Mouse (Mus musculus) midbrain, postnatal 0 days (tissue): Measurements from ENCODE around the gene Sall1. TPM values are rescaled to one million over a fixed set of nuclear protein-coding genes. Genes with fewer than 3 reads are reported as not detected.

Source experiments
- ATAC-seq: fragments of 200-750 bp; cut with Nextera tagmentation; 2 replicates; pipeline ENCODE4 v1.8.0; 2017; ENCODE audit warnings: moderate number of reproducible peaks, mild to moderate bottlenecking, moderate TSS enrichment, moderate library complexity; ENCODE audit not compliant: low FRiP score
- DNase-seq: peaks from one replicate; pipeline ENCODE4 v3.0.0-alpha.2; 2015; ENCODE audit warnings: low spot score
- H3K27ac ChIP-seq: fragments of 300-500 bp; sonication (generic); 2 replicates; pipeline ENCODE4 v1.5.1; 2014; ENCODE audit warnings: low read depth, mild to moderate bottlenecking, low read length, mixed read lengths
- H3K27me3 ChIP-seq: fragments of 300-500 bp; sonication (generic); 2 replicates; pipeline ENCODE4 v1.6.1; 2014; ENCODE audit warnings: low read length, control low read depth, mixed read lengths; ENCODE audit not compliant: insufficient read depth
- H3K36me3 ChIP-seq: fragments of 300-500 bp; sonication (generic); 2 replicates; pipeline ENCODE4 v1.6.1; 2014; ENCODE audit warnings: low read length, control low read depth, mixed read lengths; ENCODE audit not compliant: insufficient read depth
- H3K4me1 ChIP-seq: fragments of 300-500 bp; sonication (generic); 2 replicates; pipeline ENCODE4 v1.6.1; 2014; ENCODE audit warnings: mild to moderate bottlenecking, control low read depth, antibody characterized with exemption, low read length, mixed read lengths; ENCODE audit not compliant: insufficient read depth
- H3K4me2 ChIP-seq: fragments of 300-500 bp; sonication (generic); 2 replicates; pipeline ENCODE4 v1.6.1; 2014; ENCODE audit warnings: low read depth, mild to moderate bottlenecking, low read length, mixed read lengths; ENCODE audit not compliant: poor library complexity, severe bottlenecking
- H3K4me3 ChIP-seq: fragments of 300-500 bp; sonication (generic); 2 replicates; pipeline ENCODE4 v1.5.1; 2014; ENCODE audit warnings: low read depth, mild to moderate bottlenecking, low read length, moderate library complexity
- H3K9ac ChIP-seq: fragments of 300-500 bp; sonication (generic); replicated peaks from 2 replicates; pipeline ENCODE4 v1.6.1; 2014; ENCODE audit warnings: mild to moderate bottlenecking, low read length, moderate library complexity, mixed read lengths; ENCODE audit not compliant: poor library complexity, severe bottlenecking
- H3K9me3 ChIP-seq: fragments of 300-500 bp; sonication (generic); 2 replicates; pipeline ENCODE4 v1.6.1; 2016; ENCODE audit warnings: low read length, control low read depth
- CTCF ChIP-seq: IDR thresholded peaks from 2 replicates; pipeline ENCODE4 v1.5.1; 2016; ENCODE audit warnings: antibody characterized with exemption, mild to moderate bottlenecking
- WGBS: fragments of 180-500 bp; shearing (Covaris S2); extraction: QIAGEN DNeasy Blood & Tissue Kit; methylation state at CpG from one replicate; pipeline ENCODE4 v1.1.7; 2014; 5-methylcytosine and 5-hydroxymethylcytosine counted together
- polyA plus RNA-seq: library from polyadenylated mRNA; unstranded; fragments of >200 nt; fragmentation: Nextera tagmentation; extraction: Ambion mirVana; gene quantifications from 2 replicates; pipeline ENCODE4 v1.2.1, GENCODE M21; 2015
- total RNA-seq: library from RNA; depleted of rRNA; stranded (reverse); fragments of >200 nt; gene quantifications from 2 replicates; pipeline ENCODE4 v1.2.3, GENCODE M21; 2014

Sall1 gene
- total and polyA plus RNA-seq, 2 experiments from 2014 or later: 3.8 to 8.7 TPM

DNA sequence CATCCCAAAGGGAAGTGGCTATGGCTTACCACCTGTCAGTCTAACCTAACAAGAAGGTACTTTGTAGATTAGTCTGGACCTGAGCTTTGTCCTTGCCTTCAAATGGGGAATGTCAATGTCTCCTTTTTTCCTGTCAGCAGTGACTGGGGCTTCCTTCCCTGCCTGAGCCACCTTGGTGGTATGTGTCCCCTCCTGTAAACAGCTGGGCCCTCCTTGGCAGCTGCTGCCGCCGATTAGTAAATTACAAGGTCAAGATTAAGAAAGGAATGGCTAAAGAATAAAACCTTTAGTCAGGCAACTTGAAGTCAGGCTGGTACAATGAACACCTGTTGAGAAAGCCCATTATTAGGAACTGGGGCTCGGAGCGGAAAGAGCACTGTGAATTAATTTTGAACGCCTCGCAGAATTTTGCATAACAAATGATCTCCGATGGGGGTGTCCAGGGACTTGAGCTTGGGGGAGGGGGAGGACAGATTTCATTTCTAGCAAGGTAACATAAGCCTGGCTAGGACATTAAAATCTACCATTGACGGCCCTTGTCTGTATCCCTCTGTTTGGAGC, 40.5 kb downstream of the Sall1 start:
- no peak for TF ChIP-seq CTCF
- ATAC-seq (no peak), DNase-seq (no peak)
- no peak overlapping the region for H3K4me2 ChIP-seq
- H3K4me3 ChIP-seq: no peak overlapping the region
- H3K4me1 ChIP-seq: peaks cover 8% of the 10 kb centered on the region; the same call in 1 of the 2 replicates
- no peaks in the 10 kb centered on the region for H3K9me3 ChIP-seq
- 12% methylated on average over 8 of the region's 8 CpGs for WGBS
- H3K27me3 ChIP-seq: peaks cover 13% of the 10 kb centered on the region
- no peak overlapping the region for H3K27ac ChIP-seq
- H3K9ac ChIP-seq: no peak overlapping the region
- H3K36me3 ChIP-seq: peaks cover 10% of the 10 kb centered on the region; the same call in 1 of the 2 replicates

DNA sequence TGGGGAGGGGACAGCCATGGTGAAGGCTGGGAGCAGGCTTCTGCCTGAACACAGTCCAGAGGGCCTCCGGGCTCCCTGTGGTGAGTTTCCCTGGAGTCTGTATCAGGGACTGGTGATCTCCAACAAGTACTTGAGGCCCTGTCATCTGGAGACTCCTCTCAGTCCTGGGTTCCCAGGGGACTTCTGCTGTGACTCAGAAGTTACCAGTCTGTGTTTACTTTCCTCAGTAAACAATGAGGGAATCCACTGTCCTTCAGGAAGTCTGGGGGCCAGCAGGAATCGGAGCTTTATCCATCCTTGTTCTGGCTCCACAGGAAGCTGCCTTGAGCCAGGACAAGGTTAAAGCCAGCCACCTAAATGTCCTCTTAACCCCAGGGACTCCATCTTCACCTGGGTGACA, 41.8 kb downstream of the Sall1 start:
- DNase-seq (no peak), ATAC-seq (no peak)
- WGBS: 84% methylated on average over 2 of the region's 2 CpGs
- peaks cover 10% of the 10 kb centered on the region; the same call in 1 of the 2 replicates for H3K36me3 ChIP-seq
- H3K9ac ChIP-seq: no peak overlapping the region
- no peak overlapping the region for H3K27ac ChIP-seq
- no peak overlapping the region for H3K4me3 ChIP-seq
- no peak for TF ChIP-seq CTCF
- no peak overlapping the region; the same call in 1 of the 2 replicates for H3K4me2 ChIP-seq
- H3K27me3 ChIP-seq: peaks cover 4% of the 10 kb centered on the region
- H3K4me1 ChIP-seq: peaks cover 6% of the 10 kb centered on the region; the same call in 1 of the 2 replicates
- no peaks in the 10 kb centered on the region for H3K9me3 ChIP-seq

- no peak for ATAC-seq
- Histone ChIP-seq H3K4me2 (no peak overlapping the region), H3K9ac (no peak overlapping the region), H3K27me3 (peaks cover 4% of the 10 kb centered on the region; the same call in 1 of the 2 replicates), H3K36me3 (peaks cover 5% of the 10 kb centered on the region; the same call in 1 of the 2 replicates), H3K4me1 (no peaks in the 10 kb centered on the region), H3K4me3 (no peak overlapping the region), H3K27ac (no peak overlapping the region), H3K9me3 (no peaks in the 10 kb centered on the region)
- DNase-seq: no peak
- TF ChIP-seq CTCF: no peak
- 93% methylated on average over 2 of the region's 2 CpGs for whole genome bisulfite sequencing
Observed at GRCm38 (mm10) chr8:88997276-88997675, 46.7 kb downstream of the Sall1 start.

DNA sequence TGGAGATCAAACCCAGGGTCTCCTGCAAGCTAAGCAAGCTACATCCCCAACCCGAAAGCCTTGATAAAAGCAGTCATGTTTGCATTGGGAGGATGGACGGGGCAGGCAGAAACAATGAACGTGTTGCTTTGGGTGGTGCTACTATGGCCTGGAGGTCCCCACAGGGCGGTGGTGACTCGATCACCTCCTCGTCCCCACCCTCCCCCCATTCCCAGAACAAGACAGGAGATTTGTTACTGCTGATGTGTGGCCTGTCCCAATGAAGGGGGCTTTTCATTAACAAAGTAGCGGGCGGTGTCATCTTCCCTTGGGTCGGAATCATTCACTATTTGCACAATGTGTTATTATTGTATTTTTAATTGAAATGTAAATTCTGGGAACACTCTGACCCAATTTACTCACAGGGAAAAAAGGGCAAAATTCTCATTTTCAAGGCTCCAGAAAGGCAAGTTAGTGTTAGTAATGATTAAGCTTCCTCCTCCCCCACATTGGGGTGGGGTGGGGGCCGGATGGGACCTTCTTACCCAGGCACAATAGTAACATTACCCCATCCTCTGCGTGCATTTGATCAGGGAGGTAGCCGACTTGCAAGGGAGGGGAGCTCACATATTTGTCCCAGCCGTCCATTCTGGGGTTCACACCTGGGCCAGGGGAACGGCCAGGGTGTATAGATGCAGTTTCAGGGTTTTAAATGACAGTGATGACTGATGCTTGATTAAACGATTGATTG, 52.0 kb downstream of the Sall1 start:
- no peaks in the 10 kb centered on the region for H3K4me1 ChIP-seq
- H3K9ac ChIP-seq: no peak overlapping the region
- no peaks in the 10 kb centered on the region for H3K9me3 ChIP-seq
- H3K36me3 ChIP-seq: no peaks in the 10 kb centered on the region
- ATAC-seq: no peak
- no peak overlapping the region for H3K4me3 ChIP-seq
- no peaks in the 10 kb centered on the region for H3K27me3 ChIP-seq
- 56% methylated on average over 15 of the region's 15 CpGs for WGBS
- DNase-seq: no peak
- no peak overlapping the region for H3K27ac ChIP-seq
- no peak for TF ChIP-seq CTCF
- no peak overlapping the region for H3K4me2 ChIP-seq

GRCm38 (mm10) chr8:88991176-88991575, 52.8 kb downstream of the Sall1 start:
- 71% methylated on average over 5 of the region's 5 CpGs for WGBS
- no peak overlapping the region for H3K27ac ChIP-seq
- H3K4me3 ChIP-seq: no peak overlapping the region
- no peak for TF ChIP-seq CTCF
- H3K9me3 ChIP-seq: no peaks in the 10 kb centered on the region
- H3K4me2 ChIP-seq: no peak overlapping the region
- H3K4me1 ChIP-seq: no peaks in the 10 kb centered on the region
- DNase-seq (no peak), ATAC-seq (no peak)
- no peaks in the 10 kb centered on the region for H3K36me3 ChIP-seq
- no peaks in the 10 kb centered on the region for H3K27me3 ChIP-seq
- H3K9ac ChIP-seq: no peak overlapping the region

DNA sequence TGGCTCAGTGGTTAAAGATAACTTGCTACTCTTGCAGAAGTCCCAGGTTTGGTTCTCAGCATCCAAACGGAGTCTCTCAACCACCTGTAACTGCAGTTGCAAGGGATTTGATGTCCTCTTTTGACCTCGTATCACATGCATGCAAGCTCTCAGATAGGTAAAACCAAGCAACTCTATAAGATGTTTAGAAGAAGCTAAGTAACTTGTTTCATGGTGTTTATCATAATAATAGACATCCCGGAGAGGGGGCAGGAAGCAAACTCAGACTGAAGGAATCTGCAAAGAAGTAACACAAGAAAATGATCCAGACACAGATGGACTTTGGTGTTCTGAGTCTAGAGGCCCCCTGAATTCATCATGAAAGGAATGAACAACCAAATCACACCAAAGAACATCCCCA, 55.0 kb downstream of the Sall1 start:
- Histone ChIP-seq H3K4me1 (no peaks in the 10 kb centered on the region), H3K36me3 (no peaks in the 10 kb centered on the region), H3K4me2 (no peak overlapping the region), H3K4me3 (no peak overlapping the region), H3K9me3 (no peaks in the 10 kb centered on the region), H3K9ac (no peak overlapping the region), H3K27ac (no peak overlapping the region), H3K27me3 (no peaks in the 10 kb centered on the region)
- DNase-seq (no peak), ATAC-seq (no peak)
- no peak for TF ChIP-seq CTCF
- WGBS: 68% methylated on average over 3 of the region's 3 CpGs
